Mouse (Mus musculus): ENCODE measurements at regions not wholly inside any gene's neighbourhood (a gene's known extent, or its start where the extent isn't known, plus 50 kb on each side); places are given as distances from the start of the nearest gene placed in this dataset.
A peak's percentile ranks its signal among the peaks of the same experiment; 100 is the strongest.

DNA sequence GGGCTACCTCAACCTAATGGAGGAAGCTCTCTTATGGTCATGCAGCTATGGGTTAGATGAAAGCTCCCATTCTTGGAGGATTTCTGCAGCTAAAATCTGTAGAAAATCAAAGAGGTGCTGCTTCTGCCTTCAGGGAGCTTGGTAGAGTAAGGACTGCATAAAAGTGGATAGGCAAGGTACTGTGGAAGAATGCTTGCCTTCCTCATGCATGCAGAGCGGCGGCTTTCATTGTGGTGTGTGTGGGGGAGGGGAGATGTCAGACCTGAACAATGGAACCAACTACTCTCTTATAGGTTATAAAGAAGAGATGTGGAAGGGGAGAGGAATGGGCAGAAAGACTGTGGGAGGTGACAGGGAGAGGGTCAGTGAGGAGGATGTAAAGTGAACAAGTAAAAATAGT lies 392.8 kb upstream of the Atp11b start:
- DNase-seq, result no peak

DNA sequence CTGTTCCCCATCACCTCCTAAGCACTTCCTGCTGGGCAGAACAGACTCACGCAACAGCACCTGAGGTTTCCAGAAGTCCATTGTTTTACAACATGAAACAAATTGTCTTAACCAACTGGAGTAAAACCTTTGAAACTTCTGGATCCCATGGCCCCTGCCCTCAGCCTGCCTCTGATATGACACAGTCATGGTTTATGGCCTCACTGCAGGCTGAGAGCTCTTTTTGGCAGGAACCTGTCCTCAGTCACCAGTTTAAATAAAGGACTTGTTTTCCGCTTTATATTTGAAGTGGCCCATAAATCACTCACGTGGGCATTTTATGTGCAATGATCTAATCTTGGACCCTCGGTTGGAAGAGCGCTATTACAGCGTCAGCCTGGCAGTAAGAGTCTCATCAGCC lies 388.5 kb upstream of the Atp11b start:
- DNase-seq, result no peak

- DNase-seq, result no peak
Measured at GRCm38 (mm10) chr3:35372276-35372675, 381.6 kb upstream of the Atp11b start.

DNA sequence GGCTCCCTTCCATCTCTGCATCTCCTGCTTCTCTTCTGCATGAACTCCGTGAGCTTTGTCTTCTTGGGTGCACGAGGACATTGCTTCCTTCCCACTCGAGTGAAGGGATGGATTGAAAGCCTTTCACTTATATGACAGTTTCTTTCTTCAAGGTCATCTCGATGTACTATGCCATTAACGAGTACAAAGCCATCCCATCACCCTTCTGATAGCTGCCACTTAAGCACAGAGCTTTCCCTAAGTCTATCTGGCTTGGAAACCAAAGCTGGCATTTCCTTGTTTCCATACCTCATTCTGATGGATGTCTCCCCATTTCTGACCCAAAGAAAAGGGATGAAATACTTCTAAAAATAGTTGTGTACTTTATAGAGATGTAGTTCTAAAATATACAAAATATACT lies 366.5 kb upstream of the Atp11b start:
- DNase-seq, result no peak

DNA sequence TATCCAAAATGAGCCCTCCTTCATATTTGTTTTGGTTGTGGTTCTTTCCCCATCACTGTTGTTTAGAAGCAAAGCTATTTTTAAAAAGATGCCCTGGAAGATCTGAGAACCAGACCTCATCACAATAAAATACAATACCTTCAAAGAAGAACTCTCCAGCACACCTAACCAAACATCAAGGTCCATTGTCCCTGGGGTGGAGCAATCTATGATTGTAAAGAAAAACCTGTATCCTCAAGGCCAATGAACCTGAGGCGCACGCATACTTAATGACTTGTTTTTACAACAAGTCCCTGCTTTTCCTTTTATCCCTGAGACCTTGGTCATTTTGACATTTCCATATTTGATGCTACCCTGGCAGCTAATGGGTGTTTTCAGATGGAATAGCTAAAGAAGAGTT lies 361.2 kb upstream of the Atp11b start:
- DNase-seq, result no peak

DNA sequence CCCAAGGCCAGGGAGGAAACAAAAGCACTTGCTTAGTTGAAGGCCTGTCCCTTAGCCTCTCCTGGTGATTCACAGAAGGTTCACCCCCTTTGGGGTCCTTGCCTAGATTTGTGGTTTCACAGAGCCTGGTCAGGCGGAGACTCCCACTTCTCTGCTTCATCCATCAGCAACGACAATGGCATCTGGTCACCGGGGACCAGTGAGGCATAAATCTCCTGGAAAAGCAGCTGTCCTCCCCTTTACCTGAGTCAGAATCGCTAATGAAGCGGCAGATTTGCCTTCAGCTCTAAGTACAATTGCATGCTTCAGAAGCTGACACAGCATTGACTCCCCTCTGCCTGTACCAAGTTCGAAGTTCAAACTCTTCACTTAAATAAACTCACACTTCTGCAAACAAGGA lies 353.7 kb upstream of the Atp11b start:
- DNase-seq, result no peak

GRCm38 (mm10) chr3:35402666-35403065 lies 351.2 kb upstream of the Atp11b start:
- DNase-seq, result no peak

DNA sequence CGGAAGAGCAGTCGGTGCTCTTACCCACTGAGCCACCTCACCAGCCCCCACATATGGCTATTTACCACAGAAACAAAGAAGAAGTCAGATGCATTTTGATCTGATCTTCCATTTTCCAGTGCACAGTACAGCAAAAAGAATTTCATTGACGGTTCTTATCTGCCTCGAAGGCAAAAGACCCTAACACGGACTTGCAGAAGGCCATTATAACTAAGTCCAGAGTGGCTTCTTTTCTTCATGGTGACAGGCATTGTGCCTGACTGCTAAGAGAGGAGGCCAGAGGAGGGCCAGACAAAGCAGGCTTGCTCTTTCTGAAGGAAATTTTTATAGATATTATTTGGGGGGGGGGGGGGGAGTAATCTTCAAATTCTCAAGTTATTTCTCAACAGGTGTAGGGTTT lies 350.0 kb upstream of the Atp11b start:
- no peak for DNase-seq

DNA sequence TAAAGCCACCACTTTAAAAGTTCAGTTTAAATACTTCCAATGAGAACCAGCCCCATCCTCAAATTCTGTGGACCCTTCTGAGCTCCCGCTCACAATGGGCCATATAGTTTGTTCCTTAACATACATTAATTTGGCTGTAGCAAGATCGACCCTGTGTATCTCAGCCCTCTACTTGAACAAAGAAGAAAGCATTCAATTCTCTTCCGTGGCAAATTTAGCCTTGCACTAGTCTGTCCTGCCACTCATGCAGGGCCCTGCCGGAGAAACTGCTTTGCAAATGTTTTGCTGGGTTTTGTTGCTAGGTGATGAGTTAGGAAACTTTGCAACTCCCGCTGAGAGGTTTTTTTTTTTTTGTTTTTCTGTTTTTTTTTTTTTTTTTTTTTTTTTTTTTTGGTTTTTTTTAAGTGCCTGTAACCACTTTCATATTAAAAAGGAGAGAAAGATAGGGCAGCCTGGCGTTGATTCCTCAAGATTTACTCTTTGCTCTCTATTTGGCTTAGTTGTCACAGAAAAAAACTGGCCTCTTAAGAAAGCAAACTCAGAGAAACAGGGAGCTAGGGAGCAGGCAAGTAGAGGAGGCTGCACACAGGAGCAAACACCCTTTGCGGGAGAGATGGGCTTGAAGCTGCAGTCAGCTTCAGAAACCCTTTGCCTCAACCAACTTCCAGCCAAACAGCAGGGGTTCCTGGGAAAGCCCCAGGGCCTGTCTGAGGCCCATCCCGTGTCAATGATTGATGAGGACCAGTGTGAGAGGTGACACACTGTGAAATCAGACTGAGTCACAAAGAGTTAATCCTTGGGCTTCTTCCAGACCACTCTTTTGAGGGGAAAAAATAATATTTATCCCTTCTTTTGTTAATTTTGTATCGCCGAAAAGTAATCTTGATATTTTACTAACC lies 349.2 kb upstream of the Atp11b start:
- no peak for DNase-seq

DNA sequence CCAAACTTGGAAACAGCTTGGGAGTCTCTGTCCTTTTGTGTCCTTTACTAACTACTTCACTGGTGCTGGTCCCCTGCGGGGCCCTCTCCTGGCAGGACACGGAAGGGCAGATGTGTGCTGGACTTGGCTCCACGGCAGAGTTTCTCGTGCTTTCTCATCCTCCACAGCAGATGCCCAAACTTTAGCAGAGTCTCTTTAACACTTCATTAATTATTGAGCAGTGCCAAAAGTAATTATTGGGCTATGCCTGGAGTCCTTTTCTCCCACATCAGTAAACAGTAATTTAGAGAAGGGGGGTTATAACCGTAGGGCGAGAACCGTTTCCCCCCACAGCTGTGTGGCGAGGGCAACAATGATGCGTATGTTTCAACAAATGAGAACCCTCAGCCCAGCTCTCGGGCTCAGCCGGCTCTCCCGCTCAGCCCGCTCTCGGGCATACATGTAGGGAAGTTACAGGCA lies 348.3 kb upstream of the Atp11b start:
- DNase-seq, result peak; percentile 19

- DNase-seq, result no peak
Measured at GRCm38 (mm10) chr3:35437687-35438086, 316.2 kb upstream of the Atp11b start.

GRCm38 (mm10) chr3:35462858-35463257 lies 291.0 kb upstream of the Atp11b start:
- DNase-seq, result no peak

DNA sequence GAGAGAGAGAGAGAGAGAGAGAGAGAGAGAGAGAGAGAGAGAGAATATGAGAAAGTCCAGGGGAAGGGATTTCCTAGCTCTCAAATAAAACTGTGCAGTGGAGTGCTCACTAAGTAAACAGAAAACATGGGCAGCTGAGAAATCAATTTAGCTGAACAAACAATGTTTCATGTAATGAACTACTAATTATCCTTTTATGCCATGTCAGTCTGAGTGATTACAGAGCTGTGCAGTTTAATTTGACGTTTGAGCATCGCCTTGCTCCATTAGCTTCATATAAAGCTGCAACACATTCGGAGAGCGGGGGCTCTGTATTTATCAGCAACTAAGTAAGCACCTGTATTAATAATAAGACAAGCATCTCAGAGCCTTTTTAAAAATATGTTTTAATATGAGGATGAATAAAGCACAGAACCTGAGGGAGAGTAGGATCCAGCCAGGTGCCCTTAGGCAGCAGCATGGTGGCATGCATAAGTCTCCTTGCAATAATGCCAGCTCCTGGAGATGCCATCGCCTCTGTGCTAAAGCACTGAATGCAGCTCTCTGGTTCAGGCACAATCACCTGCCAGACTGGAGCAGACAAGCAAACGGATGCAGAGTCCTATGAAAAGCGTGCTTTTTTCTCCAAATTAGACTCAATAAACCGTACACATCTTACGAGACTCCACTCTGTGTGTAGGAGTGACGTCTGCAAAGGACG lies 289.5 kb upstream of the Atp11b start:
- no peak for DNase-seq

GRCm38 (mm10) chr3:35465956-35466355 lies 287.9 kb upstream of the Atp11b start:
- no peak for DNase-seq

DNA sequence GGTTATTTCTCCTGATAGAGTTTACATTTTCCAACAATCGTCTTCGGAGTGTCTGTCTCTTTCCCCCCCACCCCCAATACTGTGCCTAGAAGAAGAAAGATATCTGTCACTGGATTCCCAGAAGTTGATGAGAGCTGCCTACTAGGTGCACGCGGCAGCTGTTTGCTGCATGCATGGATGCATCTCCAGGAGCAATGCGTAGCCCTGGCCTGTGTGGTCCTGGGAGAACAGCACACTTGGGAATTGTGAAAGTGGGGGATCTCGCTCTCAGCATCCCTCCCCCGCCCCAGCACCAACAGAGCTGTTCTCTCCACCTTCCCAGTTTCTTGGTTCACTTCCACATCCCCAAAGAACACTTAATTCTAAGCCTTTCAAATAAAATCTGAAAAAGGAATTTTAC lies 280.6 kb upstream of the Atp11b start:
- no peak for DNase-seq

GRCm38 (mm10) chr3:35474361-35474760 lies 279.5 kb upstream of the Atp11b start:
- DNase-seq, result no peak

DNA sequence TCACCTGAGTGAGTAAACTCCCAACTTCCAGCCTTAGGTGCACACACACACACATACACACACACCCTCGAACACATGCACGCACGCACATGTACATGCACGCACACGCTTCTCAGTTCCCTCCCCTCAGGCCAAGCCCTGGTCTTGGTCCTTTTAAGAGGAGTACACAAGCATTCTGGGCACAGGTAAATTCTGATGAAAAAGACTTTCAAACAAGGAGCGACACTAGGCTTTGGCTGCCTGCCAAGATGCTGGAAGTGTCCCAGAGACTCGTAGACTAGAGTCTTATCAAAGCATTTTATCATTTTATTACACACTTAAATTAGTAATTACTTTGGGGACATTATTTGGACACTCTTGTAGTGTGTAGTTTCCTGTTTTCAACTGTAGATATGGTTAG lies 278.6 kb upstream of the Atp11b start:
- DNase-seq, result peak; percentile 26

DNA sequence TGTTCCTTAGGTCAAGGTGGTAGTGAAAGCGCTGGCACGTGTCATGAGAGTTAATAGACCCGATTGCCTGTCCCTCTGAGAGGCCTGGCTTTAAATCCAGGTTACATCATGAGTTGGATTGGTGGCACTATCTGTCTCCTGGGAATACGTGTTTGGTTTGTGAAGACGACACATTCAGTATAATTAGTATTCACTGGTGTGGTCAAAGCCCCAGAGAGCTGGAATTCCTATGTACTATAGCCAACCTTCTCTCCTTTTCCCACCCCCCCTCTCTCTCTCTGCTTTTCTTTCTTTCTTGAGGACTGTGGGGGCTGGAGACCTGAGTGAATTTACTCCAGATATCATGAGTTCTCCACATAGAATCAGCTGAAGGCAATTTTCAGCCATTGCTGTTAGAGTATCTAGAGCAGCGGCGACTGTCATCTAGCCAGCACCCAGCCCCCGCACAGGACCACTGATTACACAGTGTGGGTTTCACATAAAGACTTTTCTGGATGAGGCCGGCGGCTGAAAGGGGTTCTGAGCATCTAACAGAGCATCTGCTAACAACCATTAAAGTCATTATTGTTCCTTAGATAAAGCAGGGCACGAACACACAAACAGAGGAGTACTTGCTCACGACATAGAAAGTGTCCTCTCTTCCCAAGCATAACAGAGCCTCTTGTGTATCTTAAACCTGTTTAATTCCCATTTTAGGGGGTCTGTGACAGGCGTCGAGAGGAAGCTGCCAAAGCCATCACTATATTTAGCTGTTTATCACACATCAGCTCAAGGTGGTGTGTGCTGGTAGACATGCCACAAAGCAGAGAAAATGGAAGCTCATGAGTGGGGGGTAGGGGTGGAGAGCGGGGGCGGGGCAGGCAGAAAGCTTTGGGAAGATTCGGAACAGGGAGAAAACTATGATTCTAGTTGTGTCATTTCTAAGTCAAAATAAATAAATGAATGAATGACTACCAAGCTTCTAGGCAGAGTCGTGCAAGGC lies 272.9 kb upstream of the Atp11b start:
- DNase-seq, result no peak

GRCm38 (mm10) chr3:35481841-35482240 lies 272.1 kb upstream of the Atp11b start:
- no peak for DNase-seq

- DNase-seq, result peak; percentile 19
Measured at GRCm38 (mm10) chr3:35482296-35482695, 271.6 kb upstream of the Atp11b start.

DNA sequence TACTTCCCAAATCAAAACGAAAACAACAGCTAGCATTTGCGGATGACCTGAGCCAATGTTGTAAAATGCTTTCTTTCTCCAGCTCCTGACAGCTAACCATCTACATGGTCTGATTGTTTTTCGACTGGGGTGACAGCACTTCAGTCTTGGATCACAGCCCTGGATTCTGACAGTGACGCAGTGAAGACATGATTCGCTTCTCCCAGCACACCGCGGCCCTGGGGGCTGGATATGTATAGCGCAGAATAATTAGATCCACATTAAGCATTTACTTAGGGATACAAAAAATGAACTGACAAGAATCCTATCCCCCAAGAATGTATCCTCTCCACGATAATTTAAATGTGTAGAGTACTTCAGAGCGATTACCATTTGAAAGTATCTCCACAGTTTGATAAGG lies 271.1 kb upstream of the Atp11b start:
- no peak for DNase-seq

DNA sequence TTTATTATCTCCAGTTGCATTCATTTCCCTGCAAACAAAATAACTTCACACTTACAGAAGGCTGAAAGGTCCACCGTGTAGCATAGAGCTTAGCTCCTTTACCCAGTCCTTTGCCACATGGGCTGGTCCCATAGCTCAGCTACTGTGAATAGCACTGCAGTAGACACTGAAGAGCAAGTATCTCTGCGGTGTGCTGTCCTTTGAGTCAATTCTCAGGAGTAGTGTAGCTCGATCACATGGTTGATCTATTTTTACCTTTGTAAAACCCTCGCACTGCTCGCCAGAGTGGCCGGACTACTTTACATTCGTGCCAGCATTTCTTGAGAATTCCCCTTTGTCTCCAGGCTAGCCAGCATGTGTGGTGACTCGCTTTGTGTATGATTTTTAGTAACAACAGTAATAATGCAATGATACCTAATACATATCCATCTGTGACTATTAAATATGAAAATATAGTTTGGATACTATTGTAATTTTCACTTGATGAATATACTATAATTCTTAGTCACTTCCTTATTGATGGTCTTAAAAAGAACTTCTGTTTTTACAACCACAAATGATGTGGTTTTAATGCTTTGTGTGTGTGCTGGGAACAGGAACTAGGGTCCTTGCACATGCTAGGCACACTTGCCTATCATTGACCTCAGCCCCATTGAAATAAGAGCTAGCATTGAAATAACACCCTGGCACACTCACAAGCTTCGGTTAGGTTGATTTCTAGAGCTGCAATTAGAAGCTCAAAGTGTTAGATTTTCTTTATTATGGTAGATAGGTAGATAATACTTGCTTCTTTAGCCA lies 257.7 kb upstream of the Atp11b start:
- DNase-seq, result no peak
